Mouse (Mus musculus) liver, adult 2 months (tissue): ENCODE measurements around the gene Noc3l.

ENCODE experiments used
- CTCF ChIP-seq: fragments of 200-500 bp; IDR thresholded peaks from 2 replicates; pipeline ENCODE4 v1.5.1; 2011; ENCODE audit warnings: low read depth, low read length, control low read depth
- POLR2A ChIP-seq: fragments of 200-500 bp; IDR thresholded peaks from 2 replicates; pipeline ENCODE4 v1.6.1; 2011; ENCODE audit warnings: low read length, control low read depth; ENCODE audit not compliant: insufficient read depth; ENCODE audit errors: extremely low read depth

GRCm38 (mm10) chr19:38820186-38820804 is 1.3 kb upstream of the Noc3l start:
- TF ChIP-seq POLR2A = no peak
- TF ChIP-seq CTCF = no peak
